Mouse (Mus musculus) ES-E14 (cell line): ENCODE data around the gene Nol4l. TPM values are rescaled to one million over a fixed set of nuclear protein-coding genes. Genes with fewer than 3 reads are reported as not detected.
A peak's percentile ranks its signal among the peaks of the same experiment; 100 is the strongest.

Experiments
- DNase-seq: peaks from one replicate; pipeline ENCODE4 v3.0.0-alpha.2; 2013; ENCODE audit warnings: low read depth, low spot score
- H3K27ac ChIP-seq: 2 replicates; pipeline ENCODE4 v1.5.1; 2012; ENCODE audit warnings: low read depth, mild to moderate bottlenecking, low read length, moderate library complexity, mixed read lengths; ENCODE audit not compliant: poor library complexity, insufficient read depth, severe bottlenecking
- H3K36me3 ChIP-seq: 2 replicates; pipeline ENCODE4 v1.6.1; 2012; ENCODE audit warnings: mild to moderate bottlenecking, low read length, moderate library complexity, mixed read lengths; ENCODE audit not compliant: control insufficient read depth, poor library complexity, insufficient read depth, severe bottlenecking
- H3K4me1 ChIP-seq, 2 experiments: fragments of 150-350 bp in 1 of 2; sonication (generic) in 1 of 2; 2 replicates each; pipeline ENCODE4 v1.6.1; 2012; ENCODE audit warnings: low read length in 2 of 2, mild to moderate bottlenecking in 1 of 2, mixed read lengths in 1 of 2; ENCODE audit not compliant: control insufficient read depth in 2 of 2, insufficient read depth in 2 of 2, poor library complexity in 1 of 2
- H3K4me3 ChIP-seq, 2 experiments: fragments of 150-350 bp in 1 of 2; sonication (generic) in 1 of 2; 2 replicates each; pipeline ENCODE4 v1.5.1; 2012; ENCODE audit warnings: low read length in 2 of 2, low read depth in 1 of 2, mild to moderate bottlenecking in 1 of 2, mixed read lengths in 1 of 2; ENCODE audit not compliant: insufficient read depth in 1 of 2, poor library complexity in 1 of 2, severe bottlenecking in 1 of 2
- H3K9ac ChIP-seq: 2 replicates; pipeline ENCODE4 v1.6.1; 2012; ENCODE audit warnings: low read depth, mild to moderate bottlenecking, low read length, mixed read lengths; ENCODE audit not compliant: poor library complexity, insufficient read depth, severe bottlenecking
- H3K9me3 ChIP-seq: fragments of 150-350 bp; sonication (generic); 2 replicates; pipeline ENCODE4 v1.6.1; 2012; ENCODE audit warnings: low read depth, mild to moderate bottlenecking, low read length; ENCODE audit not compliant: control insufficient read depth, insufficient read depth
- CHD2 ChIP-seq: IDR thresholded peaks from 2 replicates; pipeline ENCODE4 v1.6.1; 2014; ENCODE audit warnings: mild to moderate bottlenecking, low read depth, low read length, inconsistent platforms
- HCFC1 ChIP-seq: IDR thresholded peaks from 2 replicates; pipeline ENCODE4 v1.6.1; 2012; ENCODE audit warnings: low read length, inconsistent platforms, borderline replicate concordance; ENCODE audit not compliant: insufficient read depth
- MAFK ChIP-seq: IDR thresholded peaks from 2 replicates; pipeline ENCODE4 v1.6.1; 2014; ENCODE audit warnings: mild to moderate bottlenecking, low read depth, low read length, inconsistent platforms; ENCODE audit not compliant: insufficient read depth
- ZC3H11A ChIP-seq: IDR thresholded peaks from 2 replicates; pipeline ENCODE4 v1.6.1; 2012; ENCODE audit warnings: low read depth, mild to moderate bottlenecking, inconsistent platforms, low read length, borderline replicate concordance
- ZNF384 ChIP-seq: IDR thresholded peaks from 2 replicates; pipeline ENCODE4 v1.6.1; 2012; ENCODE audit warnings: low read depth, low read length, inconsistent platforms
- in situ Hi-C, 2 experiments: fragments of 600-800 bp; cut with MboI; formaldehyde crosslinking; loops; one replicate each; pipeline ENCODE4 v1.15.1; 2025; ENCODE audit warnings: low sequenced_read_pairs in 2 of 2, inconsistent platforms in 1 of 2; ENCODE audit not compliant: unreplicated experiment in 2 of 2
- total RNA-seq: library from RNA; depleted of rRNA; stranded (reverse); fragments of 300-350 nt; gene quantifications from 2 replicates; pipeline ENCODE4 v1.2.3, GENCODE M21; 2012

Nol4l gene
- total RNA-seq, 1 experiment, result 3.8 TPM

- H3K9ac ChIP-seq, result peak overlapping the region; percentile 46
- peak overlapping the region; percentile 52 to 68 for H3K4me3 ChIP-seq
- no peaks in the 10 kb centered on the region for H3K36me3 ChIP-seq
- no peaks in the 10 kb centered on the region for H3K9me3 ChIP-seq
- peaks cover 5 to 26% of the 10 kb centered on the region in 2 experiments; a peak in 2 of 4 replicates for H3K4me1 ChIP-seq
- no peak for DNase-seq
- H3K27ac ChIP-seq, result no peak overlapping the region
- in situ Hi-C loops, result loop anchor here in 1 of 2 experiments (25.0 kb wide), 1 partner anchor 94 kb away; no protein-coding TSS in a partner anchor
- TF ChIP-seq ZNF384 (no peak), MAFK (no peak), CHD2 (no peak), ZC3H11A (no peak), HCFC1 (no peak)
These were observed 36.4 kb downstream of the Nol4l start for GRCm38 (mm10) chr2:153493393-153493731.

- H3K27ac ChIP-seq, result no peak within 1 kb of the TSS
- H3K4me3 ChIP-seq, result peak within 1 kb of the TSS; percentile 54 to 68
- no peaks in the 10 kb centered on the region for H3K36me3 ChIP-seq
- peak within 1 kb of the TSS; percentile 46 for H3K9ac ChIP-seq
- no peaks in the 10 kb centered on the region for H3K9me3 ChIP-seq
- H3K4me1 ChIP-seq, result peaks cover 5 to 26% of the 10 kb centered on the region in 2 experiments; a peak in 2 of 4 replicates
- peak; percentile 63 for DNase-seq
- in situ Hi-C loops, result loop anchor here in 1 of 2 experiments (25.0 kb wide), 1 partner anchor 95 kb away; no protein-coding TSS in a partner anchor
- no peak for TF ChIP-seq MAFK
- TF ChIP-seq ZC3H11A, result no peak
- TF ChIP-seq ZNF384, result no peak
- TF ChIP-seq HCFC1, result no peak; the same call in 1 of the 2 replicates
- TF ChIP-seq CHD2, result no peak
These were observed 37.0 kb downstream of the Nol4l start, which contains the start of gene 4930404H24Rik for GRCm38 (mm10) chr2:153492573-153493392. Gene 4930404H24Rik, plus strand, starts transcription at chr2:153492790.

GRCm38 (mm10) chr2:153492179-153492517, 37.6 kb downstream of the Nol4l start:
- TF ChIP-seq MAFK, result no peak
- TF ChIP-seq ZC3H11A, result no peak
- no peak for TF ChIP-seq HCFC1
- TF ChIP-seq CHD2, result no peak
- TF ChIP-seq ZNF384, result no peak
- Histone ChIP-seq H3K36me3 (no peaks in the 10 kb centered on the region), H3K4me1 (peaks cover 5 to 23% of the 10 kb centered on the region in 2 experiments; a peak in 2 of 4 replicates), H3K9ac (peak overlapping the region; percentile 18; the same call in 1 of the 2 replicates), H3K27ac (no peak overlapping the region), H3K4me3 (peak overlapping the region; percentile 54 to 68), H3K9me3 (no peaks in the 10 kb centered on the region)
- DNase-seq, result no peak
- in situ Hi-C loops, result loop anchor here in 1 of 2 experiments (25.0 kb wide), 1 partner anchor 95 kb away; no protein-coding TSS in a partner anchor

- Histone ChIP-seq H3K27ac (no peak overlapping the region), H3K9ac (peak overlapping the region; percentile 18; the same call in 1 of the 2 replicates), H3K36me3 (no peaks in the 10 kb centered on the region), H3K4me3 (peak overlapping the region; percentile 54 to 68), H3K4me1 (peaks cover 5 to 23% of the 10 kb centered on the region in 2 experiments; a peak in 2 of 4 replicates), H3K9me3 (no peaks in the 10 kb centered on the region)
- no peak for DNase-seq
- in situ Hi-C loops, result loop anchor here in 1 of 2 experiments (25.0 kb wide), 1 partner anchor 96 kb away; no protein-coding TSS in a partner anchor
- TF ChIP-seq MAFK (no peak), HCFC1 (no peak), ZC3H11A (no peak), CHD2 (no peak), ZNF384 (no peak)
These were observed 38.1 kb downstream of the Nol4l start for GRCm38 (mm10) chr2:153491512-153492178.
